Mouse (Mus musculus): Measurements from ENCODE around the gene Slc8a1.

Gene Slc8a1

DNA sequence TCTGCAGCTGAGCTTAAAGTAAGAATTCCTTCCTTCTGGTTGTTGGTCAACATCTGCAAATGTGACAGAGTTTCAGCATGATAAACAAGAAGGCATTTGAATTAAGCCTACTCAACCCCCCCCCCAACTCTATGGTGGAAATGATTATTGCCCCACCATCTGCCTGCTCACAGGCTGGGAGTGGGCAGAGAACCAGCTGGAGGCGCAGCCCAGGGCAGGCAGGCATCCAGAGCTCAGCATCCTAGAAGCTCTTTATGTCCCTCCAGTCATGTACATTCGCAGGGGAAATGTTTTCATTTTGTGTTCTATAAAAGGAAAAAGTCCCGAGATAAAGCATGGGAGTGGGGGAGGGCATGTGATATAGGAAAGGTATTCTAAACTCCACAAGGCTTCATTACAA, 235.4 kb downstream of the Slc8a1 start:
- DNase-seq = no peak

DNA sequence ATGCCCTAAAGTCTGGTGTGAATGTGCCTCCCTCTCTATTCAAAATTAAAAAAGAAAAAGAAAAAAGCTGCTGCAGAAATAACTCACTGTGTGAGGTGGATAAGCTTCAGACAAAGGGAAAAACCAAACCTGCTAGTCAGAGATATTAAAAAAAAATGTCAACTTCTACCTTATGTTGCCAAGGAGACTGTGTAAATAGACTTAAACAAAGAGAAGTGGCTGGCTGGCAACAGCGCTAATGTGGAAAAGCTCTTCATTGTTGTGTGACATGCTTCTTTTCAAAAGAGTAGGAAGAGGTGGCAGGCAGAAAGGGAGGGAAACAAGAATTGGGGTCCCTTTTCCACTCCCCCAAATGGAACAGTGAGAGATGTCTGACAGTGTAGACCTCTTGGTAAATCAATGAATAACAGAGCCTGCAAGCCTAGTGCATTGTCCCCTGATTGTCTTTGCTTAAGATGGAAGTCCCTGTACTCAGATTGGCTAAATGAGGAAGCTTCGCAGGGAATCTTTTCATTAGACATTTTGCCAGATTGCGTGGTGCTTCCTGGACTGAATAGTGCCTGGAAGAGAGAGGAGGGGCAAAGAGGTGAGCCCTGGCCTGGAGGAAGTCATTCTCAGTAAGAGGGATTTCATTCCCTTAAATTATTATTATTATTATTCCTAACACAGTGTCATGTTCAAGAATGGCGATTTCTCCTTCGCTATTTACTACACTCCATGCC, 237.3 kb downstream of the Slc8a1 start:
- DNase-seq = peak; percentile 39

DNA sequence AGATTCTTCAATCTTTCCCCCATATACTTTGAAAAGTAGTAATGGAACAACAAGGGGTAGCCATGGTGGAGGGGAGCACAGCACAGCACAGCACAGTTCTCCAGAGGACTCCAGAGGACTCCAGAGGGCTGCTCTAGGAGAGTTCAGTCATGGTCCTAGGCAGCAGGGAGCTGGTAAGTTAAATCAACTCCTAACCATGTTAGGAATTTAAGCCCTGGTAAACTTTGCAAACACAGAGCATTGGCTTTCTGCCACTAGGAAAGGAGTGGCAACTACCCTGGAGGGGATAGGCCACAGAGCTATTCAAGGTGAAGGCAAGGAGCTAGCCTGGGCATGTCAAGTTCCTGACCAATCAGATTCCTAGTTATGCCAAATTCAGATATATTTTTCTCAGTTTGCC, 240.3 kb downstream of the Slc8a1 start:
- peak; percentile 30 for DNase-seq

DNA sequence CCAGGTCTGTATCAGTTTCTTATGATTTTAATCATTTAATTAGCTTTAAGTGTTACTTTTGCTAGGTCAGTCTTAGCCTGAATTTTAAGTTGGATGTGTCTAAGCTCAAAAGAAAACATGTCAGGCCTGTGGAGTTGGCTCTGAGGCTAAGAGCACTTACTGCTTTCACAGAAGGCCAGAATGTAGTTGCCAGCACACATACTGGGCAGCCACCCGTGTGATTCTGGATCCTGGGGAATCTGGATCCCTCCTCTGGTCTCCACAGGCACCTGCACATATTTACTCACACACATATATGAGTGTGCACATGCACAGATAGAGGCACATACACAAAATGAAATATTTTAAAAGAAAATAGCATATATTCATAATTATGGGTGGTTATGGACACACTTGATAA, 241.6 kb downstream of the Slc8a1 start:
- DNase-seq = no peak

DNA sequence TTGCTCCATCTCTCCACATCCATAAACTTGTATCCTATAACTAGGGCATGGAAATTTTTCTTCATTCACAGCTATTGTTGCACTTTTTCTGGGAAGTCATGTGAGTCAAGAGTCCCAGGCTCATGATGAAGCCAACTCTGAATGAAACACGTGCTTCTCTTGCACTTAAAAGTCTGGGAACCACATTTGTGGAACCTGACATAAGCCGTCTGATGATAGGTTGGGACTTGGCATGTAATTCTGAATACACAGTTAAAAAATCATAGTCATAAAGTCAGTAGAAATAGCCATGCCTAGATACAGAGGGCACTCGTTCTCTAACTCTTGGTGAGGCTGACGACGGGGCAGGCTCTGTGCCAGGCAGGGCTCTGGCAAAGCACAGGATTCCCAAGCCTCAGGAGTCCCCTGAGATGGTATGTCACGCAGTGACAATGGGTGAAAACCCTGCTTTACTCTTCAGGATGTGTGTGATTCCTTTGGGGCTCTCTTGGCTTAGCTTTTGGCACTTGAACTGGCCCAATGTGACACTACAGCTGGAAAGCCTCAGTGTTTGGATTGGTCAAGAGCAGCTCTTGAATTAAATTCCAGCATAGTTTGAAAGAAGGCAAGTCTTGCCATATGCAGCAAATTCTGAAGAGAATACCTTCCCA, 245.8 kb downstream of the Slc8a1 start:
- DNase-seq = peak; percentile 55

DNA sequence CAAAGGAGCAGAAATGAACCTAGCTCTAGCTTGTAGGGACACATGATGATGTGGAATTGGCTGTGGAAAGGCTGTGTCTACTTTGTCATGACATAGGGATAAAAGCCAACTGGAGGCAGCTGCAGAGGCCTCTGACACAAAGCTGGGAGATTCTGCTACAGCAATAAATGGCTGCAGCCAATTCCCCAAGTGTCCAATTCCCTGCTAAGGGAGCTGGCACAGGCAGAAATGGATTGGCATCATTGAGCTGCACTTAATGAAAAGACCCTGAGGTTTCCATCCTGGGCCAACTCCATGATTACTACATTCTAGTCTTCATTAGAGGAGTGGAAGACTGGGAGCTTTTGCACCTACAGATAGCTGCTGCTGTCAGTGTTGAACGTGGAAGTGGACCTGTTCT, 251.8 kb downstream of the Slc8a1 start:
- no peak for DNase-seq

DNA sequence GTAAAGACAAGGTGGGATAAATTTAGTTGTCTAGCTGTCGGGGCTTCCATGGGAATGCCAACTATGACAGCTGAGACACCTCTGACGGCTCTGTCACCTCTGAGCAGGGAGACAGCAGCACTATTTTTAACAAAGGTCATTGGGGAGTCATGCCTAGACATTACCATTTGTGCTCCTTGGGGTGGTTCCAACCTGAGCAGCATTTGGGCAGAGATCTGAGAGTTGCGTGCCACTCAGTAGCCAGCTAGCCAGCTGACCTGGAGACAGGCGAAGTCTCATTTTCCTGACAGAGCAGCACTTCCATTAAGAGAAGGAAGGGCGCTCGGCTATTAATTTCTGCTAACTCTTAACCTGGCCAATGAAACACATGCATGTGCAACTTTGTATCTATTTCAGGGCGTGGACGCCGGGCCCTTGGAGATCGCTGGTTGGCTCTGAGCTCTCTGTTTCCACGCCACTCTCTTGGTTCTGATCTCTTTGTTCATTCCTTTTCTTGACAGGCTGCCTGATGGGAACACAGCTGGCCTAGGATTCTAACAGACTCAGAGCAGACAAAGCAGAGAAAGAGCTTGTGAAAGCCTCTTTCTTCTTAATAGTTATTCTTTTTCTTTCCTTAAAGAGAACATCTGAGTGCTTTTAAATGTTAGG, 256.2 kb downstream of the Slc8a1 start:
- peak; percentile 27 for DNase-seq

DNA sequence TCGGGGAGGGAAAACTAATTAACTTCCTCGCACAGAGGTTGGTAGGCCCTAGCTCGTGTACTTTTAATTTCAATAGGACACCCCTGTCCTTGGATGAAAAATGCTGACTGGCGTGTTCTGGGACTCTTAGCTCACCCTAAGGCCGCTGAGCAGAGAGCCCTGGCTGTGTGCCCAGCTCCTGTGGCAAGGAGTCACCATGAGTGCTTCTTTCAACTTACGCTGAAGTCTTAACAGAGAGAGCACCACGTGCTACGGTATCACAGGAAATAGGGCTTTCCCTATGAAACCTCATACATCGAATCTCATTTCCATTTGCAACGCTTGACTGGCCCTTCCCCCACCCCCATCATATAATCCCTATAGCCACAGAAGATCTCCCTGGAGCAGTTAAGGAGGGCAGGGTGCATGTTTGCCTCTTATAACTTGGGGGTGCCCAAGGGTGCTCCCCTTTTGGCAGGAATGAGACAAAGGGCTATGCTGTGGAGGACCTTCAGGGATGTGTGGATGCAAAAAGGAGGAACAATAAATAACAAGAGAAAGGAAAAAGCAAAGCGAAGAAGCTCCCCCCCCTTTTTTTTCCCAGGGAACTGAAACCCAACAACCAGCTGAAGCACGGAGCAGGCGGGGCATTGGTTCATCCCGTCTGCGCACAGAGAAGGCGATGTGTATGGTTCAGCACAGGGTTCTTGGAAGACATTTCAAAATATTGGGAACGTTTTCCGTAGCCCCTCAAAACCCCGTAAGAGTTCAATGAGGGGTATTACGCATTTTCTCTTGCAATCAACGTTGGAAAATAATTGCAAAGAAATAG, 257.6 kb downstream of the Slc8a1 start:
- DNase-seq = peak; percentile 79

DNA sequence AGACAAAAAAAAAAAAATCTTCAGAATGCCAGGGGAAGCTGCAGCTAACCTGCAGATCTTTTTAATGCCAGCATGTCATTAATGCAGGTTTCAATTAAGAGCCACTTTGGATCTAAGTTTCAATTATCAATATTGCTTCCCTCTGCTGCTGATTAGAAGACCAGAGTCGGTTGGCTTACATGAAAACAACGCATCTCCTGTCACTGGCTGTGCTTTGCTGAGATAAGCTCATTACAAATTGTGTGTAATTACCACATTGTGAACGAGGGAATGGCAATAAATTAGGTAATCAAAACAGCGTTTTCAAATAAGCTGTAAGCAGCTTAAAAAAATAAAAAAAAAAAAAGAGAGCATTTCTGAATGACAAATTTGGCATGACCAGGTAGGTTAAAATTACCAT, 258.4 kb downstream of the Slc8a1 start:
- no peak for DNase-seq

DNA sequence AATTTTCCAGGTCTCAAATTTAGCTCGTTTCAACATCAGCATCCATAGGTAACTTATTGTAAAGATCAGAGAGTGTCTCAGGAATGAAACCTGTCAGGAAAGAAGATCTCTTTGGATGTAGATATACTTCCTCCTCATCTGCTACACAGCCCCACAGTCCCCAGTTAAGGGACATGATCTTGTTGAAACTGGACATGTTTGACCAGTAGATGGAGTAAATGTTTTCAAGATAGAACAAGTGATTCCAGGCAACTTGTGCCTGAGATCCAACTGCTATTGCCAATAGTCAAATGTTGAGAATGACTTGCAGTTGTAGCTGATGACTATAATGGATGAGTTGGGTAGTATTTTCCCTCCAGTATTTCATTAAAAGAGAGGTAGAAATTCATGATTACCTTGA, 260.8 kb downstream of the Slc8a1 start:
- no peak for DNase-seq

DNA sequence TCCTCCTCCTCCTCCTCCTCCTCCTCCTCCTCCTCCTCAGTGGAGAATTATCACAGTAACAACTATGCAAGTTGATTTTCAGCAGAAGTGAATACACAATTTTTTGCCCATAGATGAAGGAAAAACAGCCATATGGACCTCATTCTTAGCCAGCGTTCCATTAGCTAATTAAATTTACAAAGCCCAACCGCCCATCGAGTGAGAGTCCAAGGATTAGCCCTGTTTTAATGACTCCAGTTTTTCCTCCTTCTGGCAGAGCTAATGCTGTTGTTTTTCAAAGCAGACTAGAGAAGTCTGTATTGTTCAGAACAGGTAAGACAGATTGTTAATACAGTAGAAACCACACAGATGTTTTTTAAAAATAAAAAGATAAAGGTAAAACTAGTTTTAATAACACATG, 264.8 kb downstream of the Slc8a1 start:
- DNase-seq = no peak

DNA sequence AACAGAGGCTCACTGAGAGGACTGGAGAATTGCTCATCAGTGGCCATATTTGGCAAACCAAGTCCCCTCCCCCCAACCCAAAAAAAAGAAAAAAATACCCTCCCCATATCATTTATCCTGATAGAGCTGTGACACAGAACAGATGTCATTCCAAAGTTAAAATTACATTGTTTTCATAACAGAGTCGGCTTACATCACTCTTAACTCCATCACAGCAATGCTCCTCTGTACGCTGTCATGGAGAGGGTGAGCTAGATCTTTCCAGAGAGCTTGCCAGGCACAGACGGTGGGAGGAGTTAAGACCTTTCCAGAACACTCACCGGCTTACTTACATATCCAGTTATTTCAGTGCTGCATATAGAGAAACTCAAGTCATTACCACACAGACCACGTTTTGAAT, 269.2 kb downstream of the Slc8a1 start:
- peak; percentile 75 for DNase-seq

DNA sequence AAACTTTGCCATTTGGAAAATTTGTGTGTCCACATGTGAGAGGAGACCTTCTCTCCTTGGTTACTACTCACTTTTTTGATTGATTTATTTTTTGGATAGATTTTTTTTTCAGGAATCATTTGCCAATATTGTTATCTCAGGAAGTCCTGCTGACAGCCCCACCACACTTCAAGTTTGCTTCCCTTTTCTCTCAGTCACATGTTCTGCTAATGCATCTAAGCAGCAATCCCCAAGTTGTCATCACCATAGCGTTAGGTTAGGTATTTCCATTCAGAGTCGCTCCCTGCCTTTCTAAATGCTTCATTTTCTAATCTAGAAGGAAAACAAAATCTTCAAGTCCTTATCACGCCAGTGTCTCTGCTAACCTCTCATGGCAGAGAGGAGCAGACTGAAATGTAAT, 278.8 kb downstream of the Slc8a1 start:
- no peak for DNase-seq

DNA sequence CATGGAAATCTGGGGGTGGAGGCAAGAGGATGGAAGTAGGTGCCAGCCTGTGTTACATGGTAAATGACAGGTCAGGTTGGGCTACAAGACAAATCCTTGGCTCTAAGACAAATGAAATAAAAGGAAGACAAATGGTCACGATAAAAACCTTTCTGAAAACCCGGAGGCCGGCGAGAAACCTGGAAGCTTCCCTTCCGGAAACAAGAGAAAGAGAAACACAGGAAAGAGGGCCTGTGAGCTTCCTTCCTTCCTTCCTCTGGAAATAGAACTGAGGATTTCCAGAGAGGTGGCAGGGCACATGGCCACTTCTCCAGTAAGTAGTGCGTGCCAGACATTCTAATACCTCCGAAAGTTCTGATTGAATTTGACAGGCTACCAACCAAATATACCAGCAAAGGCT, 282.2 kb downstream of the Slc8a1 start:
- no peak for DNase-seq

DNA sequence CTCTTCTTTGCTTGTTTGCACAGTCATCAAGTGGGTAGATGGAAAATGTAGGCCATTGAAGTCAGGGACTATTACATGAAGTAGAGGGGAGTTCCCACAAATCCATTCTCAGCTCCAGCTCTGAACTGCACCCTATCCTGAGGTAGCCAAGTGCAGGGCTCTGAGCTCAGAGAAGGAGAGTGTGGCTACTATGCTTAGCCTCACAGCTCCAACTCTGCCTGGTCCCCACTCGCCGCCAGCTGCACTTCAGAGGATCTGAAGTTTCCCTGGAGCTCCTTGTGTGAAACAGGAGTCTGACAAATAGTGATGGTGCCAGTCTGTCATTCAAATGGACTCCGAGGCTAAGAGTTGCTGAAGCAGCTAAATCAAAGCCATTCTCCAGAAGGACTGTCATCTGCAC, 282.9 kb downstream of the Slc8a1 start:
- no peak for DNase-seq

DNA sequence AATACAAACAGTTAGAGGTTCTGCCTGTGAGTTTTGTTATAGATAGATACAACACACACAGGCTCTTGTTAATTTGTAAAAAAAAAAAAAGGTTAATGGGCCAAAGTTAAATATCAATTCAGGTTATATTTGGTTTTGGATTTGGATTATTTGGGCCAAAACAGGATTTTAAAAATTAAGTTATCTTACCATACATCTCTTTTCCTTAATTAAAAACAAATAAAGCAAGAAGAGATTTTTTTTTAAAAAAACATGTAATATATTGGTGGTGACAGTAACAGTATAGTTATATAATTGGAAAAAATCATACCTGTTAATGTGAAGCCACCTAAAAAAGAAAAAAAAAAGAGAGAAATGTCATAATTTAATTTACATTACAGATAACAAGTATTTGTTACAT, 296.7 kb downstream of the Slc8a1 start, which contains the start of gene Gm11096:
TSS of gene Gm11096 (plus strand) at position 301 of the 400 bp plus-strand sequence.
- no peak for DNase-seq

DNA sequence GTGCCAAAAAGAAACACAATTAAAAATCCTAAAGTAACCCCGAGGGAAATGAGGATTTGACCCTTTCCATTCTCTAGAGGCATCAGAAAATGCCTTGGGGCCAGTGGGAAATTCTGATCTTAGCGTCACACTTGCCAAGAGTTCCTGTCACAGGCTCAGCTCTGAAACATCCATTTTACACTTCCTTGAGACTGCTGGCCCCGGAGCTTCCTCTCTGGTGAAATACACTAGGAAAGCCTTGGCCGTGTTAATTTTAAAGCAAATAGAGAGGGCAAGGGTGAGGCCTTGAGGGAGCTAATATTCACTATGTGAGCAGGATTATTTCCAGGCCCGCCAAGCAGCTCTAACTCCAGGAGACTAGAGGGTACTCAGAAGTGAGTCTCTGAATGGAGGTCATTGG, 305.0 kb downstream of the Slc8a1 start:
- peak; percentile 21 for DNase-seq

DNA sequence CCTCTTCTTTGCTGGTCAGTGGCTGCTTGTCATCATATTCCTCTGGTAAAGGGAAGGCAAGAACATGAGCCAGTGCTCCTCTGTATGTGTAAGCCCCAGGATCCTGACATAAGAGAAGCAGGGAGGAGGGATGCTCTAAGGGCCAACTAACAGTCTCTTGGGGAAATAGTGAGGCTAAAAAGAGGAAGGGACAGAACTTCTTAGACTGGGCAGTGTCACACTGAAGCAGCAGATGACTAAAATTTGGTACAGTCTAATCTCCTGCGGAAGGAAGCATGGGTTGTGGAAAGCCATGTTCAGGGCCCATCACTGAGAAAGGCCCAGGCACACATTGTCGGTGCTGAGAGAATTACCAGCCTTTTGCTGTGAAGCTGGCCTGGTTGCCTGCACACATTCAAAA, 305.4 kb downstream of the Slc8a1 start:
- no peak for DNase-seq

DNA sequence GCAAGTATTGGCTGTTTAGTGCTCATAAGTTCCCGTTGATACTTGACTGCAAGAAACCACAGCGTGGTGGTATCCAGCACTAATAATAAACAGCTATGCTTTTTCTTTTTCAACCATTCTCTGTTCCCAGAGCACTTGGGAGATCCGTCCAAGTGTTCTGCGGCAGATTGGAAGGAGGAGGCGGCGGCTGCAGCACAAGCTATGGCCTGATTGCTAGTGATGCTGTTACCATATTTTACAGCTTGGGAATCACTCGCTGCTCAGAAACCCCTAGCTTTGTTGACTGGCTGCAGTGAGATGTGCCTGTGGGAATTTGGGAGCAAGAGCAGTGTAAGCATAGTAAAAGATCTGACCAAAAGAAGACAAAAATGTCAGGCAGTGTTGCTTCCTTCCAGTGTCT, 310.9 kb downstream of the Slc8a1 start:
- DNase-seq = no peak

DNA sequence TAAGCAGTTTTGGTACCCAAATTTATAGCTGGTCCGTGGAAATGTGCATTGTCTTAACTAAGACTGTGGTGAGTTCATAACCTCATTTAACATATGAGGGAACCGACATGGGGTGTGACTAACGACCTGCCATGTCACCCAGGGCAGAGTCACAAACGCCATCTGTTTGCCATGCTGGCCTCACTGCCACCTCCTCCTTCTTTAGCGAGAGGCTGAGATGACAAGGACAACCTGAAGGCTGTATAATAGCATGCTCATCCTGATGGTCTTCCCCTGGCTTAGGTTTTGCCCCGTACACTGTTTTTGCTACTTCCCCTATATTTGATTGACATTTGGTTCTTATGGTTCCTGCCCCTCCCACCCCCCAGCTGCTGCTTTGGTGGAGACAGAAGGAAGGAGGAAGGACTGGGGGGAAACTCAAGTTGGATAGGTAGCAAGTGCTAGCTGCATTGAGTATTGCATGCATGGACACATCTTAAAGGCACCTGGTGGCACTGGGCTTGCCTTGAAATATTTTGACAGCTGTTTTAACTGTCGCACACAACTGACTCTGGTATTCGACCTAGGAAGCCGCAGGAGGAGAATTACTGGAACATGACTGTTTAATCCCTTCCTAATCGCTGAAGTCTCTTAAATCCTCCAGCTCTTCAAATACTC, 313.8 kb downstream of the Slc8a1 start:
- DNase-seq = no peak

DNA sequence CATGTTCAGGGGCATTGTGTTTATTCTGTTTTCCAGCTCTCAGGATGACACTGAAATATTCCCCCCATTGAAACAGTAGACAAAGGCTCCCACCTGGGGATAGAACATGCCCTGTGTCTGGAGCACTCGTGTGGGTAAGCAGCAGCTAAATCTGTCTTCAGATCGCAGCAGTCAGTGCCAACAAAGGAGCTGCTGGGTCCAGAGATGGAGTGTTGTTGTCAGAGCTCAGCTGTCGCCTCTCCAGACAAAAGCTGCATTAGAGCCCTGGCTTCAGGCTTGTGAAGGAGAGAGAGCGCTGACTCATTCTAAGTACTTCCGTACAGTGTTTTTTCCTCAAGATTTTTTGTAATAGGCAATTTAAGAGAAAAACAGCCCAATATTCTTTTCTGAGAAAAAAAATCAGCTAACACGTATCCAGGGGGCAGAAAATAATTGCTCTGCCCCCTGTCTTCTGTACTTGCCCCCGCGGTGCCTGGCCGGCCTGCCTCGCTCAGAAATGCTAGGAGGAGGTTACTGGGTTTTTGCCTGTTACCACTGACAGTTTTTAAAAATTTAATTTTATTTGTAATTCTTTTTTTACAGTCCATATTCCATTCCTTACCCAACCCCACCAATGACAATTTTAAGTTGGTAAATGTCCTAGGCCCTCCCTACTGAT, 318.2 kb downstream of the Slc8a1 start:
- DNase-seq = peak; percentile 61

Measured in lung, postnatal 10 days (tissue).